Mouse (Mus musculus): ENCODE measurements at regions not wholly inside any gene's neighbourhood (a gene's known extent, or its start where the extent isn't known, plus 50 kb on each side); places are given as distances from the start of the nearest gene placed in this dataset.

DNA sequence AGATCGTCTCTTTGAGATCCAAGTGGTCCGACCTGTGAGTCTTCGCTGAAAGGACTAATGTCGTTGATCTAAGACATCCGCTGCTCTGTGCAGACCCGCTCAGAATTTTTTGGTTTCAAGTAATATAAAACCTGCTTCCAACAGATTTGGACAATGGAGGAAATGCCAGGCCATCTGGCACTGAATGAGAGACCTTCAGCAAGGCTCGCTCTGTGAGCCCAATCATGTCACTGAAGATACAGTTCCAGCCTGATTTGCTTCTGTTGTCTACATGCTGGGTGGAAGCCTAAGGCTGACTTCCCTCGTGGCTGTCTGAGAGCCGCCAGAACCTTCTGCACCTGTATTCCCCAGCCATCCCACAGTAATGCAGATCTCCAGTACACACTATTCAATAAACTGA is 123.4 kb upstream of the Egflam start:
- ATAC-seq (ENCODE audit: low FRiP score), result no peak
- H3K9ac ChIP-seq (replicated peaks), result no peak overlapping the region

DNA sequence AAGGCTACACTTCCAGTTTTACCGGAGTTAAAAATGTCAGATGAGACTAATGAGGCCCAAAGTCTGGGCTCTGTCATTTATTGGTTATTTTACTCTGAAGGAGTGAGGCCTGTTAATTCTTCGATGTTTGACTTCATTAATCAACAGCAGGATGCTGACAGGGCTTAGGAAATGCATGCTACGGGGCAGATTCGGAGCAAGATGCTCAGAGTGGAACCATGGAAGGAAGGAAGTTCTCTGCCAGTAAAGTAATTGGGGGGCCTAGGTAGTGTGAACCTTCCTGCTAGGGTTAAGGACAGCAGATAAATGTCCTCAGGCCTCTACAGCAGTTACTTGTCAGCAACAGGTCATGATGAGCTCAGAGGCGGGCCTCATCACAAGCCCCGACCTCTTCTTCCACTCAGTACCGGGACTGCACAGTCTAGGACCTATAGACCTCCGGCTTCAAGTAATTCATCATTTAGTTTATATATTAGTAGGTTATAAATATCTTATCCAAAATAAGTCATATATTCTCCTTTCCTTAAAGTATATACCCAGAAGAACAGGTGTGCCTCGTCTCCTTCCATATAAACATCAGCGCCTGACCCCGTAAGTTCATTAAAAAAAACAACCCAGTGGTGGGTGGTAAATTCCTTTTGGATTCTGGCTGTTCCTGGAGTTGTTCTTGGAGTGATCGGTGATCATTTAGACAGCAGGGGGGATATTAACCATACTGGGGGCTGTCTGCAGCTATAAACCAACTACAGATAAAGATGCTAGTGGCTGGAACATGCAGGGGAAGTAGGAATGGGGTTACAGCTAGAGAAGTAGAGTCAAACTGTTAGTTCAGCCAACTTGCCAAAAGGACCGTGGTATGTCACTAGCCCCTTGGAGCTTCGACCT is 124.9 kb upstream of the Egflam start:
- Histone ChIP-seq H3K9ac (replicated peaks) (no peak overlapping the region), H3K36me3 (no peaks in the 10 kb centered on the region), H3K4me3 (replicated peaks) (no peak overlapping the region), H3K4me2 (no peak overlapping the region), H3K27ac (replicated peaks) (no peak overlapping the region), H3K9me3 (replicated peaks) (no peaks in the 10 kb centered on the region), H3K27me3 (replicated peaks) (no peaks in the 10 kb centered on the region), H3K4me1 (no peaks in the 10 kb centered on the region)
- no peak for ATAC-seq (ENCODE audit: low FRiP score)
- 82% methylated on average over 14 of the region's 14 CpGs for WGBS

More for the DNA sequence above, 123.4 kb upstream of the Egflam start:
- no peaks in the 10 kb centered on the region for H3K4me1 ChIP-seq
- H3K9me3 ChIP-seq (replicated peaks), result no peaks in the 10 kb centered on the region
- H3K4me3 ChIP-seq (replicated peaks), result no peak overlapping the region
- no peaks in the 10 kb centered on the region for H3K27me3 ChIP-seq (replicated peaks)
- no peak overlapping the region for H3K27ac ChIP-seq (replicated peaks)
- H3K36me3 ChIP-seq, result no peaks in the 10 kb centered on the region
- no peak overlapping the region for H3K4me2 ChIP-seq
- WGBS, result 76% methylated on average over 9 of the region's 9 CpGs

DNA sequence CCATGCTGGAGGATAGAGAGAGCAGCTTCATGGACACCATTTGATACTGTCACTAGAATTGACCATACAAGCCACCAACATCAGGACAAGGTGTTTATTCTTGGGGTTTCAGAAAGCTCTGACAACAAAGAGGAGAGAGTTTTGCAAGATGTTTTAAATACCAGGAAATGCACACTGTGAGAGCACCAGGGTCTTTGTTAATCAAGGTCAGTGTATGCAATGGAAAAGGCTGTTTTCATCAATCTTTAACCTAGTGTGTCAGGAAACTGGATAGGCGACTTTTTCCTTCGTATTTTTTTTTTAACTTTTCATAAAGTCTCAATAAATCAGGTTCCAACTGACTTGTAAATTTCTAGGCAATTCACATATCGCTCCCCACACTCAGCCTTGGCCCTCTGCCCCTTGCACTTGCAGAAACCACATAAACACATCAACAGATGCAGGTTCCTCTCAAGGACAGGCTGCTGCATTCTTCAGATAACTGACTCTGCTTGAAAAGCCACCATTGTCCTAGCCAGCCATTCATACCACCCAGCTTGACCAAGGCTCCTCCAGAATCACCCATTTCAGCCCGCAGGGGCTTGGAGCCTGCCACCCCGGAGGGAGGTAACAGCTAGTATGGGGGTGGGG is 132.9 kb upstream of the Egflam start:
- 14% methylated on average over 5 of the region's 5 CpGs for WGBS
- Histone ChIP-seq H3K9me3 (replicated peaks) (no peaks in the 10 kb centered on the region), H3K36me3 (no peaks in the 10 kb centered on the region), H3K4me2 (no peak overlapping the region), H3K27me3 (replicated peaks) (no peaks in the 10 kb centered on the region), H3K4me3 (replicated peaks) (no peak overlapping the region), H3K9ac (replicated peaks) (no peak overlapping the region), H3K4me1 (0 out of 2 replicates have a peak, but pooled peaks cover 2% of the 10 kb centered on the region), H3K27ac (replicated peaks) (no peak overlapping the region)
- no peak for ATAC-seq (ENCODE audit: low FRiP score)

DNA sequence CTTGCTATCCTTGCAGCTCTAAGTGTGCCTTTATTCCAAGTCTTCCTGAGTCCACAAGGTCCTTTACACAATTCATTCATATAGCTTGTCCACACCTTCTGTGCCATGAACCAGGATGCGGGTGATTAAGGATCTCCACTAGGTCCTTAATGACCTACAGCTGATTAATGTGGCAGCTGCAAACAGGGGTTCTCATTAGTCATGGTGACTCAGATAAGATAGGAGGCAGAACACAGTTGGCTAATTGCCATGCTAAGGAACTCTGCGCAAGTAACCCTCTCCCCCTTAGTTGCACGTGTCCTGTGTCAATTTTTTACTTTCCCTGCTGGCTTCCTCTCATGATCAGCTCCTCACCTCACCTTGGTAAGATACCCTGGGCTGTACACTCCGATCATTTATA is 139.7 kb upstream of the Egflam start:
- Histone ChIP-seq H3K9ac (replicated peaks) (no peak overlapping the region), H3K36me3 (no peaks in the 10 kb centered on the region), H3K27ac (replicated peaks) (no peak overlapping the region), H3K9me3 (replicated peaks) (no peaks in the 10 kb centered on the region), H3K4me1 (no peaks in the 10 kb centered on the region), H3K4me3 (replicated peaks) (no peak overlapping the region), H3K4me2 (no peak overlapping the region), H3K27me3 (replicated peaks) (no peaks in the 10 kb centered on the region)
- ATAC-seq (ENCODE audit: low FRiP score), result no peak
- 71% methylated on average over 4 of the region's 4 CpGs for WGBS

DNA sequence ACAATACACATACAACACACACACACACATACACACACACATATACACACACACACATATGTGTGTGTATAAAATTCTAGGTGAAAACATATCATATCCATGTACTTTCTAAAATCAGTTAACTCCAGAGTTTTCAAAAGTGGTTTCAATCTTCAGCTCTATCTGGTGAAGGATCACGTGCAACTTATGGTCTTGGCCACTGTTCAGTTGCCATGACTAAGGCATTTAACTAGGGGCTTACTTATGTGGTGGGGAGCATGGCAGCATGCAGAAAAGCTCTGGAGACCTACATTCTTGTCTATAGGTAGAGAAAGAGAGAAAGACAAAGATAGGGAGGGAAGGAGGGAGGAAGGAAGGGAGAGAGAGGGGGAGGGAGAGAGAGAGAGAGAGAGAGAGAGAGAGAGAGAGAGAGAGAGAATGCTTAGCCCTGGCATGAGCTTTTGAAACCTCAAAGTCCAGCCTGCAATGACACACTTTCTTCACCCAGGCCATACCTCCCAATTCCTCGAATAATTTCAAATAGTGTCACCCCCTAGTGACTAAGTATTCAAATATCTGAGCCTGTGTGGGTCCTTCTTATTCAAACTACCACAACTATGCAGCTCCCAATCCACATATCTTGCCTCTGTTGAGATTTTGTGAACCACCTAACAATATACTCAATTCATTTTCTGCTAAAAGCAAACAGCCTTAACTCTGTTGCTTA is 155.1 kb upstream of the Egflam start:
- no peaks in the 10 kb centered on the region for H3K9me3 ChIP-seq (replicated peaks)
- H3K4me2 ChIP-seq, result no peak overlapping the region
- H3K36me3 ChIP-seq, result no peaks in the 10 kb centered on the region
- 70% methylated on average over 2 of the region's 2 CpGs for WGBS
- H3K4me3 ChIP-seq (replicated peaks), result no peak overlapping the region
- H3K4me1 ChIP-seq, result no peaks in the 10 kb centered on the region
- H3K27me3 ChIP-seq (replicated peaks), result no peaks in the 10 kb centered on the region
- no peak overlapping the region for H3K9ac ChIP-seq (replicated peaks)
- no peak overlapping the region for H3K27ac ChIP-seq (replicated peaks)
- no peak for ATAC-seq (ENCODE audit: low FRiP score)

DNA sequence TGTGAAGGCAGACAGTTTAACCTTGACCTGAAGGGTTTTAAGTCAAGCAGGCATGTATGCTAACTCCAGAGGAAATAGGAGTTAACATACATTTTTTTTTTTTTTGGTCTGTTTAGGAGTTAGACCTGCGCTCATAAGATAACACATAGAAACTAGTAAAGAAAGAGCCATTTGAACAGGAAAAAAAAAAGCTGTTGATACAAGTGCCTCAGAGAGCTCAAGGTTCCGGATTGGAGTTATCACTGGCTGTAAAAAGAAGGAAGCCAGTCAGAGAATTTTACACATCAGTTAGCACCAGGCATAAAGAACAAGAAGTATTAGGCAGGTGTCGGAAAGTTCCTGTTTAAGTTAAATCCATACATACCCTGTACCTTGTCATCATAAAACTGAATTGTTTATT is 156.2 kb upstream of the Egflam start:
- Histone ChIP-seq H3K4me3 (replicated peaks) (no peak overlapping the region), H3K27me3 (replicated peaks) (no peaks in the 10 kb centered on the region), H3K4me2 (no peak overlapping the region), H3K9me3 (replicated peaks) (no peaks in the 10 kb centered on the region), H3K27ac (replicated peaks) (no peak overlapping the region), H3K9ac (replicated peaks) (no peak overlapping the region), H3K36me3 (no peaks in the 10 kb centered on the region), H3K4me1 (no peaks in the 10 kb centered on the region)
- WGBS, result 79% methylated on average over 3 of the region's 3 CpGs
- no peak for ATAC-seq (ENCODE audit: low FRiP score)

DNA sequence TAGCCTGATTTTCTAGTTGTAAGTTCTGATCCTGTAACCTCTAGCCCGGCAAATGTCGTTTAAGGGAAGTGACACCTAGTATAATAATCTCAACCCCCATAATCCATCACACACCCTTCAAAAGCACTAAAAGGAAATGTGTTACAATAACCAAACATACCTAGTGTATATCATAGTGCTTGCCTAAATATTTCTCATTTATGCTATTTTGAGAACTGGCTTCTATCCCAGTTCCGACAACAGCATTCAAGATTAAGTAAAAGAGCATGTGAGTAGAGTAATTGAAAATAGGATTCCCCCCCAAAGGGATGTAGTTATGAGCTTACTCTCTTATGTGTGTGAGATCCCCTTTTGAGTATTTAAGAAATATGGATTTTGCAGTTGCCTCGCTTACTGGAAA is 165.1 kb upstream of the Egflam start:
- H3K36me3 ChIP-seq, result no peaks in the 10 kb centered on the region
- H3K9me3 ChIP-seq (replicated peaks), result no peaks in the 10 kb centered on the region
- H3K4me1 ChIP-seq, result peaks cover 7% of the 10 kb centered on the region
- no peak overlapping the region for H3K4me3 ChIP-seq (replicated peaks)
- 80% methylated on average over 4 of the region's 4 CpGs for WGBS
- H3K4me2 ChIP-seq, result no peak overlapping the region
- H3K27me3 ChIP-seq (replicated peaks), result no peaks in the 10 kb centered on the region
- H3K9ac ChIP-seq (replicated peaks), result no peak overlapping the region
- peak; percentile 67 for ATAC-seq (ENCODE audit: low FRiP score)
- 0 out of 2 replicates have a peak overlapping the region, but pooled peaks have one; percentile 3 for H3K27ac ChIP-seq (replicated peaks)

DNA sequence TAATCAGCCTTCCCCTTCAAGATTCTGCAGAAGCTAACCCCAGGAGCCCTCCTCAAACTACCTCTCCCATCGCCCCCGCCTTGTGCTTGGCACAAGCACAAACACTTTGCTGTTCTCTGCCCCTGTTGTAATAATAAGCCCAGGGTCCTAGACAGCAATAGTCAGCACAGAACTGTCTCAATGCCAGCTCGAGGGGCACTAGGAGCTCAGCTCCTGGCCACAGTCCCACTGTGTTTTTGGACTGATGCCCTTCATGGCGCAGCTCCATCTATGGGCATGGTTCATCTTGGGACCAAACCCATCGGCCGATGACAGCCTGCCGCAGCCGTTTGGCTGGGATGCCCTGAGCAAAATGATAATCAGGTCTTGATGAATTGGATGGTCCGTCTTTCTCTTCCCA is 165.5 kb upstream of the Egflam start:
- 0 out of 2 replicates have a peak overlapping the region, but pooled peaks have one; percentile 3 for H3K27ac ChIP-seq (replicated peaks)
- H3K9ac ChIP-seq (replicated peaks), result no peak overlapping the region
- H3K36me3 ChIP-seq, result no peaks in the 10 kb centered on the region
- peak; percentile 89 for ATAC-seq (ENCODE audit: low FRiP score)
- no peaks in the 10 kb centered on the region for H3K9me3 ChIP-seq (replicated peaks)
- WGBS, result 68% methylated on average over 9 of the region's 9 CpGs
- H3K27me3 ChIP-seq (replicated peaks), result no peaks in the 10 kb centered on the region
- H3K4me1 ChIP-seq, result peaks cover 7% of the 10 kb centered on the region
- H3K4me3 ChIP-seq (replicated peaks), result no peak overlapping the region
- H3K4me2 ChIP-seq, result no peak overlapping the region

DNA sequence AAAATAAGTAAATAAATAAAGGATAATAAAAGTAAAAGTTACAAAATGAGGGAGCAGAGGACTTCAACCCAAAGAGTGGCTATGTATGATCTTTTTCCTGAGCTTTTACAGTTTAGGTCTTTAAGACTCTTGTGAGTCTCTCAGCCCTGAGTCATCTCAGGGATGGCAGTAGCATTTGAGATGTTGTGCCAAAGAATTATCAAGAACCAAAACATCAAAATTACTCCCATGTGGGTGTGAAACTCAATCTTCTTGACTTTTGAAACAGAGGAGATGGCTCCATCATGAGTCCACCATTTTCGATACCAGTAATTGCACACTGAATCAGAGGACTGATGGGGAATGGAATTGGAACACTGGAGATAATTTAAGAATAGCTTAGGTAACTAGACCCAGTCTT is 174.0 kb upstream of the Egflam start:
- Histone ChIP-seq H3K9ac (replicated peaks) (no peak overlapping the region), H3K27me3 (replicated peaks) (no peaks in the 10 kb centered on the region), H3K4me3 (replicated peaks) (no peak overlapping the region), H3K36me3 (no peaks in the 10 kb centered on the region), H3K9me3 (replicated peaks) (no peaks in the 10 kb centered on the region), H3K27ac (replicated peaks) (no peak overlapping the region), H3K4me1 (no peaks in the 10 kb centered on the region), H3K4me2 (no peak overlapping the region)
- 95% methylated on average over 1 of the region's 1 CpGs for WGBS
- ATAC-seq (ENCODE audit: low FRiP score), result no peak

DNA sequence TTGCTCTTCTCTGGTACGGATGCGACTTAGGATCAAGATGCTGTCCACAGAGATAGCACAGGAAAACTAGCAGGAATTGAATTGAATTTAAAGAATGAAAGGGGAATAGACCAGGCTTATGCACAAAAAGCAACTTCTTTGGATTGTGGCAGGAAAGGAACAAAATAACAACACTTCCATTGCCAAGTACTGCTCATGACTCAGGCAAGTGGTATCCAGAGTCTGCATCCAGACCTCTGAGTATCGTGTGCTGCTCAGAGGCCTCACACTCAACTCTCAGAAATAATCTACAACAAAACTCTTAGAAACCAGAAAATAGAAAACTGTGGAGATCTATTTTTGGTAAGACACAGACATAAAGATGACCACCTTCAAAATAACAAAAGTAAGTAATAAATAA is 176.1 kb upstream of the Egflam start:
- Histone ChIP-seq H3K4me3 (replicated peaks) (no peak overlapping the region), H3K27me3 (replicated peaks) (no peaks in the 10 kb centered on the region), H3K4me2 (no peak overlapping the region), H3K4me1 (no peaks in the 10 kb centered on the region), H3K9me3 (replicated peaks) (no peaks in the 10 kb centered on the region), H3K36me3 (no peaks in the 10 kb centered on the region), H3K9ac (replicated peaks) (no peak overlapping the region), H3K27ac (replicated peaks) (no peak overlapping the region)
- WGBS, result 86% methylated on average over 3 of the region's 3 CpGs
- ATAC-seq (ENCODE audit: low FRiP score), result no peak

DNA sequence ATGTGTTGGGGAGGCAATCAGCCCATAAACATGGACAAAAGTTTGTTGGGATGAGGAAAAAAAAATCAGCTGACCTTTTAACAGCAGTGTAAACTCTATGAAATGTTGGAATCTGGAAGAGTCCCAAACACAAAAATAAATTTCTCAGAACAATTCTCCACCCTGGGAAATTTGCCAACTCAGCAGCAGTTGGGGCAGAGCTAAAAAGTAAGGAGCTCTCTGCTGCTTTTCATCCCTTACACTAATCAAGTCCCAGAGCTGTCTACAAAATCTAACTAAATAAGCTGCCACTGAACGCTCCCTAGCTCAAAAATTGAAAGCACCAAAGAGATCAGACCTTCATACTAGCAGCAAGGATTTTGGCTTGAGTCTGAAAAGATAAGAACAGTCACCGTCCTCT is 176.6 kb upstream of the Egflam start:
- H3K4me3 ChIP-seq (replicated peaks), result no peak overlapping the region
- H3K9me3 ChIP-seq (replicated peaks), result no peaks in the 10 kb centered on the region
- H3K4me2 ChIP-seq, result no peak overlapping the region
- no peaks in the 10 kb centered on the region for H3K36me3 ChIP-seq
- H3K27me3 ChIP-seq (replicated peaks), result no peaks in the 10 kb centered on the region
- ATAC-seq (ENCODE audit: low FRiP score), result no peak
- WGBS, result 63% methylated on average over 2 of the region's 2 CpGs
- H3K27ac ChIP-seq (replicated peaks), result no peak overlapping the region
- no peaks in the 10 kb centered on the region for H3K4me1 ChIP-seq
- H3K9ac ChIP-seq (replicated peaks), result no peak overlapping the region

DNA sequence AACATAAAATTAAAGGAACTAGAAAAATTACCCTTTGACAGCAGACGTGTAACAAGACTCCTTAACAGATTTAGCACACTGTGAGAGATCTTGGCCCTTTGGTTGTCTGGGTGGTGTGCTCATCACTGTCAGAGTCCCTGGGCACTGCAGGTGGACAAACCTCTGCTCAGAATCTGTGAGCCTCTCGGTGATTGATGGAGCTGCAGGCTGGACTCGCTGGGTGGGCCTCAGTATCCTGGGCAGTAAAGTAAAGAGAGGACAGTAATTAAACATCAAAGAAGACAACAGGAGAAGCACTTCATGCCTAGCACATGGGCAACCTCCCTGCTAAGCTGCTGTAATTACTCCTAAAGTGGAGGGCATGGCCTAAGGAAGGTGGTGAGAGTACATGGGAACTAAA is 180.2 kb upstream of the Egflam start:
- Histone ChIP-seq H3K4me1 (no peaks in the 10 kb centered on the region), H3K4me3 (replicated peaks) (no peak overlapping the region), H3K36me3 (no peaks in the 10 kb centered on the region), H3K27ac (replicated peaks) (no peak overlapping the region), H3K4me2 (no peak overlapping the region), H3K9me3 (replicated peaks) (no peaks in the 10 kb centered on the region), H3K9ac (replicated peaks) (no peak overlapping the region), H3K27me3 (replicated peaks) (no peaks in the 10 kb centered on the region)
- WGBS, result 15% methylated on average over 3 of the region's 3 CpGs
- ATAC-seq (ENCODE audit: low FRiP score), result no peak

Measured in neural tube, embryonic 15.5 days (tissue).